ENCODE assay signal across 8 mouse cellular contexts in the genomic region with DNA sequence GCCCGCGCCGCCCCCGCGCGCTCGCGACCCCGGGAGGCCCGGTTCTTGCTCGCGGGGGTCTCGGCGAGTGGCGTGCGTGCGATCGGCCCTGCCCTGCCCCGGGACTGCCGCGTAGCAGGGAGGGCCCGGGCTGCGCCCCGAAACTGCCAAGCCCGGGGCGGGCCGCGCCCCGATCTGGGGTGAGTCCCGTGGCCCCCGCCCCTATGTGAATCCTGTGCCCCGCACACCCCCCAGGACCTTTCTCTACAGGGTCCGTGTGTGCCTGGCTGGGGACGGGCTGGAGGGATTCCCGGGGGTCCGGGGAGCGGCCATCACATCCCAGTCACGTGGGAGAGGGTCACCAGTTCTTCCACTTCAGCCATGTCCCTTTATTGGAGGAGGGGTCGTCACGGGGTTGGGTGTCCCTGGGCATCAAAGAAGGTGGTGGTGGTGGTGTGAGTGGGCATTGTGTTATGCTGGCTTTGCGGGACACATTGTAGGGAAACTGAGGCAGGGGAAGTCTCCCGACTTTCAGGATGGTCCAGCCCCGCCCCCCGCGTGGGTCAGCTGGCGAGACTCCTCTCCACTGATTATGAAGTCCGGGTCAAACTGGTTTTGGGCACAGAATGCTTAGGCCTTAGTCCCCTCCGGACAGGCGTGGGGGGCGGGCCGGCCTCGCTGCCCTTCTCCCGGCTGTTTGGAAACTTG. TPM values are rescaled to one million over a fixed set of nuclear protein-coding genes. Genes with fewer than 3 reads are reported as not detected.
DNase-seq lines count a peak whose midpoint lies in the region; ATAC-seq and TF ChIP-seq lines count a peak whose summit lies in the region.

No protein-coding gene starts in this region.

- WGBS in heart, embryonic 11.5 days (ENCODE audit: insufficient replicate concordance) = under 1% methylated on average over 53 of the region's 53 CpGs

- TF ChIP-seq POLR2A in cortical plate, adult 2 months (IDR thresholded peaks at IDR 0.05; ENCODE audit: extremely low read depth, insufficient read depth, low read length) = 0 out of 2 replicates have a peak, but pooled peaks have one; percentile 5

- H3K9me3 ChIP-seq in heart, embryonic 11.5 days (replicated peaks; ENCODE audit: control insufficient read depth, low read length) = no peaks in the 10 kb centered on the region

- ATAC-seq in heart, embryonic 11.5 days (replicated peaks; ENCODE audit: insufficient number of reproducible peaks, low FRiP score, low TSS enrichment) = peak; percentile 14

- DNase-seq in spleen, postnatal 10 days (ENCODE audit: low spot score in 2 of 2) = peak; percentile 59 to 63
- no peak for DNase-seq in spleen, postnatal 14 days (ENCODE audit: low spot score in 2 of 2)
- DNase-seq in kidney, postnatal 25 days = peak; percentile 73 to 89
- DNase-seq in lung, postnatal 10 days = peak; percentile 79
- peak; percentile 77 for DNase-seq in retina, embryonic 14.5 days (ENCODE audit: low spot score)
- no peak for DNase-seq in B cell, adult 2 months

- peak overlapping the region; percentile 64 for H3K4me3 ChIP-seq in cortical plate, adult 2 months (ENCODE audit: insufficient read depth, low read length)
- H3K4me3 ChIP-seq in heart, embryonic 11.5 days (ENCODE audit: low read depth, low read length) = peak overlapping the region; percentile 94

- peak overlapping the region; percentile 98 for H3K4me2 ChIP-seq in heart, embryonic 11.5 days

- TF ChIP-seq CTCF in cortical plate, adult 2 months (IDR thresholded peaks at IDR 0.05; ENCODE audit: extremely low read depth, insufficient read depth, low read length) = no peak

- H3K9ac ChIP-seq in heart, embryonic 11.5 days (ENCODE audit: low read depth, low read length) = peak overlapping the region; percentile 100

- peaks cover 3% of the 10 kb centered on the region; the same call in 1 of the 2 replicates for H3K4me1 ChIP-seq in cortical plate, adult 2 months (ENCODE audit: control insufficient read depth, insufficient read depth, low read length)
- H3K4me1 ChIP-seq in heart, embryonic 11.5 days (ENCODE audit: control insufficient read depth, insufficient read depth, low read length) = peaks cover 25% of the 10 kb centered on the region

- peak overlapping the region; percentile 99 for H3K27ac ChIP-seq in cortical plate, adult 2 months (ENCODE audit: insufficient read depth, low read length)
- peak overlapping the region; percentile 100 for H3K27ac ChIP-seq in heart, embryonic 11.5 days (ENCODE audit: low read depth, low read length)

- no peaks in the 10 kb centered on the region for H3K27me3 ChIP-seq in heart, embryonic 11.5 days (ENCODE audit: control insufficient read depth, insufficient read depth, low read length)

- H3K36me3 ChIP-seq in heart, embryonic 11.5 days (ENCODE audit: control insufficient read depth, insufficient read depth, low read length) = peaks cover 2% of the 10 kb centered on the region; the same call in 1 of the 2 replicates

RNA-seq across cellular contexts. Expression of a gene that starts 0.5 kb away (rescaled TPM):
- polyA plus RNA-seq in cortical plate, adult 2 months (2012; rRNA removed) = 1,064 and 1,106 TPM in 2 replicates
- polyA plus RNA-seq in heart, embryonic 11.5 days (2014; fragmentation: Nextera tagmentation; extraction: Ambion mirVana) = 1,448 and 1,508 TPM in 2 replicates

RNA-seq across cellular contexts. Expression of a gene that starts 12.5 kb away (rescaled TPM):
- 0.28 and 0.67 TPM in 2 replicates for polyA plus RNA-seq in cortical plate, adult 2 months (2012; rRNA removed)
- polyA plus RNA-seq in heart, embryonic 11.5 days (2014; fragmentation: Nextera tagmentation; extraction: Ambion mirVana) = 0.57 TPM in 1 of 2 replicates, not detected in the other

RNA-seq across cellular contexts. Expression of a gene that starts 29.7 kb away (rescaled TPM):
- 22.8 and 23.9 TPM in 2 replicates for polyA plus RNA-seq in cortical plate, adult 2 months (2012; rRNA removed)
- 24.2 and 29.6 TPM in 2 replicates for polyA plus RNA-seq in heart, embryonic 11.5 days (2014; fragmentation: Nextera tagmentation; extraction: Ambion mirVana)

Comparison
In these comparisons a context has a peak if more than half of its experiments do, and no peak if none do; other contexts are left out.
1. DNase-seq: peak in spleen, postnatal 10 days (2 of 2), kidney, postnatal 25 days (2 of 2), lung, postnatal 10 days (single experiment) and retina, embryonic 14.5 days (single experiment); none in spleen, postnatal 14 days (0 of 2) and B cell, adult 2 months (0 of 2).